Mouse (Mus musculus): Measurements from ENCODE around the gene Tmc8. TPM values are rescaled to one million over a fixed set of nuclear protein-coding genes. Genes with fewer than 3 reads are reported as not detected.

Gene Tmc8
- total RNA-seq (2021) = under 1 TPM; 0.62 to 0.68 TPM

DNA sequence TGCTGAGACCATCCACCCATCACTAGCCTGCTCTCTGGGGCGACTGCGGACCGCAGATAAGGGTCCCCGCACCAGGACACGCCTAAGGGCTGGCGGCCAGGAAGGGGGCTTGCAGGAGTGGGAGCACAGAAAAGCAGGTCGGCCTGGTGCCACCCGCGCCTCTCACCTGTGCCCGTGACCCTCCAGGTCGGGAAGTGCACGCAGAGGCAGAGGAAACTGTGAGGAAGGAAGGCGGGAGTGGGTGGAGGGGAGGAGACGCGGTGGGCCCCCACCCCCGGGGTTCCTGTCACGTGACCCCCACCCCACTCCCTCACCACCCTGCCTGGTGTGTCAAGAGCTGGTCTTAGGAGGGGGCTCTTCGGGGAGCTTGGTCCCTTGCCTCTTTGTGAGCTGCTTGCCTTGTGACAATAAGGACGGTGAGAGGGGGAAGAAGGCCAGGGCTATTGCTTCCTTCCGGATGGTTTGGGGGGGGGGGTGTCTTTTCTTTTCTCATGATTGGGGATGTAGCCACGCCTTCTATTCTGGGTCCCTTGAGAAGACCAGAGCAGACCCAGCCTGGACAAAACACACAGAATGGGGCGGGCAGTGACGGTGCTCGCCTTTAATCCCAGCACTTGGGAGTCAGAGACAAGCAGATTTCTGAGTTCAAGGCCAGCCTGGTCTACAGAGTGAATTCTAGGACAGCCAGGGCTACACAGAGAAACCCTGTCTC lies at the start of gene Tmc8, which contains the start of gene Tmc6:
Gene Tmc8 (plus strand): TSS at position 84 of the 712 bp plus-strand sequence.
Gene Tmc6 (minus strand): TSS at position 206 of the 712 bp plus-strand sequence.
- intact Hi-C loops (cut with DNase I) = loop anchor here (5.0 kb wide), 1 partner anchor 75 kb away; no protein-coding TSS in a partner anchor
- DNase-seq (ENCODE audit: low spot score in 2 of 2) = no peak

DNA sequence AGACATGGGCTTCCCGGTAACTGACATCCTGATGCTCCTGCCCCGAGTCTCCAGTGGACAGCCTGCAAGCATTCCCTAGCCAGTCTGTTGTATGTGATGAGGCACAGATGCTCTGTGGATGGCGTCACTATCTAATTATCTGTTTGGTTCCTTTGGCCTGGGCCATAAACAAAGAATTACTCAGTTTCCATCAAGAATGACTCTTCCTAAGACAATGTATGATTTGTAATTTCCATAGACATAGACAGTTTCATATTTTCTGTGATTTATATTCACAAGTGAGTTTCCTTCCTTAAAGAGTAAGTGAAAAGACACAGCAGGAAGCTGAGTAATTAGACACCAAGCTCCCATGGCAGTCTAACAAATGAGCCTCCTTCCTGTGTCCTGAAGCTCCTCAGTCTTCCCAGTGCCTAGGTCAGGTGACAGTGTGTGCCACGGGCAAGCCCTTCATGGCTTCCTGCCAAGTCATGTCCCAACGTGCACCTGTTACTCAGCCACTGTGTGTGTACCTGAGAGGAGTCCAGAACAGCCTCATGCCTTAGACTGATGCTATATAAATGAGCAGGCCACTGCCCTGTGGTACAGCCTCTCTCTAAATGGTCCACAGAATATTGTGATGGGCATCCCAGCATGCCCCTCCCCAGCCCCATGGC lies 45.7 kb upstream of the Tmc8 start:
- no peak for DNase-seq (ENCODE audit: low spot score in 2 of 2)
- intact Hi-C loops (cut with DNase I) = no loop called here

GRCm38 (mm10) chr11:117738123-117738522 lies 43.8 kb upstream of the Tmc8 start:
- no peak for DNase-seq (ENCODE audit: low spot score in 2 of 2)
- intact Hi-C loops (cut with DNase I) = no loop called here

DNA sequence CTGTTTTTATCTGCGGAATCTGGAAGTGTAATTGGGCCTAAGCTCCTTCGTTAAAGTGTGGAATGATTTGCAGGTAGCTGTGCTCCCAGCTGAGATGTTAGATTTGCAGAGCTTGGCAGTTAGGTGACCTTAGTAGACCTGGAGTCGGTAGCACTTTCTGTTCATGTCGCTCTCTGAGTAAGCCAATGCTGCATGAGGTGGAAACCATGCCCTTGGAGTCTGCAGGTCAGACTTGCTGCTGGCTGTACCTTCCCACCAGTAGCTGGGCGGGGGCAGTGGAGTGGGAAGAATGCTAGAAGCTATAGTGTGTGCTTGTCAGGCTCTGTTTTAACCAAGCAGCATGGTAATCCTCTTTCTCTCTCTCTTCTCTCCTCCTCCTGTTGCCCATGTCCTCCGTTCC lies 40.7 kb upstream of the Tmc8 start:
- intact Hi-C loops (cut with DNase I) = no loop called here
- DNase-seq (ENCODE audit: low spot score in 2 of 2) = no peak

- DNase-seq (ENCODE audit: low spot score in 2 of 2) = no peak
- intact Hi-C loops (cut with DNase I) = no loop called here
Observed at GRCm38 (mm10) chr11:117742243-117742642, 39.6 kb upstream of the Tmc8 start.

DNA sequence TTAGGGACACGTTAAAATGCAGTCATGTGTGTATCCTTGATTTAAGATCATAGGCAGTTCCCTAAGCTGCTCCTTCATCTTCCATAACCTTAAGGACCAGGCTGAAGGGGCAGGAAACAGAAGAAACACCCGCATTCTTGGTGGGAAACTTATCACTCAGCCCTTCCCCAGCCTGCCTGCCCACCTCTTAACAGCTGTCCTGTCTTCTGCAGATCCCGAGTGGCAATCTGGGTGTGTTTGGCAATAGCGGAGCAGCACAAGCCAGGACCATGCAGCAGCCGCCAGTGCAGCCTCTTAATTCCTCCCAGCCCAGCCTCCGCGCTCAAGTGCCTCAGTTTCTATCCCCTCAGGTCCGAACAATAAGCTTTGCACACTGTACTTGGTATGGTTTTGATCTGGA lies 39.2 kb upstream of the Tmc8 start:
- DNase-seq (ENCODE audit: low spot score in 2 of 2) = no peak
- intact Hi-C loops (cut with DNase I) = no loop called here

DNA sequence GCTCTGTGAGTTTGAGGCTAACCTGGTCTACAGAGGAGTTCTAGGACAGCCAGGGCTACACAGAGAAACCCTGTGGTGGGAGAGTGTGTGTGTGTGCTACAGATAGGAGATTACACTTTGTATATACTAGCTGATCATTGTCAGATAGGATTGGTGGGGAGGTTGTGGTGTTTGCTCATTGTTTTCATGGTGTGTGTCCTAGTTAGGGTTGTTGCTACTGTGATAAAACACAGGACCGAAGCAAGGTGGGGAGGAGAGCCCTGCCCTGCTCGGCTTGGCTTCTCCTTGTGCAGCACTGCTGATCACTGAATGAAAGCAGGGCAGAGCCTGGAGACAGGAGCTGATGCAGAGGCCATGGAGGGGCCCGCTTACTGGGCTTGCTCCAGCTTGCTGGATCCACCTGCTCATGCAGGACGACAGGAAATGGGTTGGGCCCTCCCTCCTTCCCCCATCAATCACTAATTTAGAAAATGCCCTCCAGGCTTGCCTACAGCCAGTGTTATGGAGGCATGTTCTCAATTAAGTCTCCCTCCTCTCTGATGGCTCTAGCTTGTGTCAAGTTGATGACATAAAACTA lies 38.3 kb upstream of the Tmc8 start:
- intact Hi-C loops (cut with DNase I) = no loop called here

DNA sequence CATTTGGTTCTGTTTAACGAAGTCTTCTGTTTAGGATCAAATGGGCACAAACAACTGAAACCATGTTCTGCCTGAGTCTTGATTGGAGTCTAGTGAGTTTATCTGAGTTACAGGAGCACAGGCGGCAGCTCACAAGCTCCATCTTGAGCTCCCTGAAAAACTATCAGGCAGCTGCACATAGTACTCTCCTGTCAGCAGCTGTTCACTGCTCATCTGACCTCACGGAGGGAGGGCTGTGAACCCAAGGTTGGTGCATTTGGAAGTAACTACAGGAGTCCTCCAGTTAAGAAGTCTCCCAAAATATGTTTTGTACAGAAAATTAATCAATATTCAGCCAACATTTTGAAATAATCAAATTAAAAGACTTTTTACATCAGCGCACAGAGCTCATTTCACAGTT lies 33.2 kb upstream of the Tmc8 start:
- intact Hi-C loops (cut with DNase I) = no loop called here
- no peak for DNase-seq (ENCODE audit: low spot score in 2 of 2)

More for the DNA sequence above, 38.3 kb upstream of the Tmc8 start:
- DNase-seq (ENCODE audit: low spot score in 2 of 2) = no peak

DNA sequence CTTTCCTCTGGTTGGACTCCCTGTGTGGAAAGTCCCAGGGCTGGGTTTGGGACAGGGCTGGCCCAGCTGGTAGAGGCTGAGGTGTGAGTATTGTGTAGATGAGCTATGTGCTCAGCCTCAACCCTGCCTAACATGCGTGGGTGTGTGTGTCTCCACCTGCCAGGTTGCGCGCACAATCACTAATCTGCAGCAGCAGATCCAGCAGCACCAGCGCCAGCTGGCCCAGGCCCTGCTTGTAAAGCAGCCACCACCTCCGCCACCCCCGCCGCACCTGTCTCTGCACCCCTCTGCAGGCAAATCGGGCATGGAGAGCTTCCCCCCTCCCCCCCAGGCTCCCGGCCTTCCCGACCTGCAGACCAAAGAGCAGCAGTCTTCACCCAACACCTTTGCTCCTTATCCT lies 32.5 kb upstream of the Tmc8 start:
- DNase-seq (ENCODE audit: low spot score in 2 of 2) = peak; percentile 80 to 85
- intact Hi-C loops (cut with DNase I) = no loop called here

DNA sequence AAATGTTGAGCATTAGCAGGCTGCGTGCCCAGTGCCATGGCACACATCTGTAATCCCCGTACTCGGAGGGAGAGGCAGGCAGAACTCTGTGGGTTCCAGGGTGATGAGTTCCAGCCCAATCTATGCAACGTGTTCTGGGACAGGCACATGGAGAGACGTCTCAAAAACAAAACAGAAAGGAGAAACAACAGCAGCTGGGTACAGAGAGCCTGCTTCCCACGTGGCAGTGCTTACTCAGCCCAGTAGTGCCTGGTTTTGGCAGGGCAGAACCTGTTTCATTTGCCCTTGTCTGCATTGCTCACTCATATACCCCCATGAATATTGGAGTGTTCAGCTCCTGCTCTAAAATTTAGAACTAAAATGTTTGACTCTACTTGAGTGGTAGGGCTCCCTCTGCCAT lies 30.3 kb upstream of the Tmc8 start:
- intact Hi-C loops (cut with DNase I) = no loop called here
- no peak for DNase-seq (ENCODE audit: low spot score in 2 of 2)

GRCm38 (mm10) chr11:117755891-117756290 lies 26.0 kb upstream of the Tmc8 start:
- intact Hi-C loops (cut with DNase I) = no loop called here
- DNase-seq (ENCODE audit: low spot score in 2 of 2) = no peak

- DNase-seq (ENCODE audit: low spot score in 2 of 2) = no peak
- intact Hi-C loops (cut with DNase I) = no loop called here
Observed at GRCm38 (mm10) chr11:117759267-117759666, 22.6 kb upstream of the Tmc8 start.

- intact Hi-C loops (cut with DNase I) = no loop called here
- no peak for DNase-seq (ENCODE audit: low spot score in 2 of 2)
Observed at GRCm38 (mm10) chr11:117760374-117761119, 21.3 kb upstream of the Tmc8 start.

DNA sequence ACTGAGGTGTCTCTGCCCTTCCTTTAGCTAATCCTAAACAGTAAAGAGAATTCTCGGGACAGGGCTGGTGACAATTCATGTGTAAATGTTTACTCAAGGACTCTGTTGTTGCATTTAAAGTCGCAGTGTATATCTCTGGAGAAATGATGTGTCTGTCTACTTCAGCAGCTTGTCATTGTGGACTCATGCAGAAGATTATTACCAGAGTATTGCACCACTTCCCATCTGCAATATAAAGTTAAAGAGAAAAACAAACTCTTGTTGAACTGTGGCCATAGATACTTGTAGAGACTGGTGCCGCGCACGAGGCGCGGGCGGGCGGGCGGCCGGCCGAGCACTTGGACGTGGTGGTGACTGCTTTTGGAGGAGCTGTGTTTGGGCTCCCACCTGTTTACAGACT lies 20.1 kb upstream of the Tmc8 start:
- intact Hi-C loops (cut with DNase I) = no loop called here
- no peak for DNase-seq (ENCODE audit: low spot score in 2 of 2)

GRCm38 (mm10) chr11:117762246-117762645 lies 19.6 kb upstream of the Tmc8 start:
- DNase-seq (ENCODE audit: low spot score in 2 of 2) = no peak
- intact Hi-C loops (cut with DNase I) = no loop called here

DNA sequence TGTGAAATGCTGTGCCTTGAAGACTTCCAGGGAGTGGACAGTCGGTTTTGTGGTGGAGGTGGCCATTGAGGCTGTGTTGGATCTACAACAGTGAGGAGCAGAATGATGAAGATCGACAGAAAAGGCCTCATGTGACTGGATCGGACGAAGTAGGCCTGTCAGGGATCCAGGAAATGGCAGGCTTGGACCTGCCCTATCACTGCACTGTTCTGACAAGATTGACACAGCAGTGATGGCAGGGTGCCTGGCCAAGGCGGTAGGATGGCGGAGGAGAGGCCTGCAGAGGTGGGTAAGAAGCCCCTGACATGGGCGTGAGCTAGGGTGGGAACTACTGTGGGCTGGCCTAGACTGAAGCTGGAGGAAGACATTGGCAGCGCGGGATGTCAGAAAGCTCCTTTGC lies 17.6 kb upstream of the Tmc8 start:
- no peak for DNase-seq (ENCODE audit: low spot score in 2 of 2)
- intact Hi-C loops (cut with DNase I) = no loop called here

GRCm38 (mm10) chr11:117765361-117765760 lies 16.5 kb upstream of the Tmc8 start:
- intact Hi-C loops (cut with DNase I) = no loop called here
- no peak for DNase-seq (ENCODE audit: low spot score in 2 of 2)

GRCm38 (mm10) chr11:117766275-117766674 lies 15.6 kb upstream of the Tmc8 start:
- intact Hi-C loops (cut with DNase I) = no loop called here
- peak in 1 of 2 experiments; percentile 52 for DNase-seq (ENCODE audit: low spot score in 2 of 2)

DNA sequence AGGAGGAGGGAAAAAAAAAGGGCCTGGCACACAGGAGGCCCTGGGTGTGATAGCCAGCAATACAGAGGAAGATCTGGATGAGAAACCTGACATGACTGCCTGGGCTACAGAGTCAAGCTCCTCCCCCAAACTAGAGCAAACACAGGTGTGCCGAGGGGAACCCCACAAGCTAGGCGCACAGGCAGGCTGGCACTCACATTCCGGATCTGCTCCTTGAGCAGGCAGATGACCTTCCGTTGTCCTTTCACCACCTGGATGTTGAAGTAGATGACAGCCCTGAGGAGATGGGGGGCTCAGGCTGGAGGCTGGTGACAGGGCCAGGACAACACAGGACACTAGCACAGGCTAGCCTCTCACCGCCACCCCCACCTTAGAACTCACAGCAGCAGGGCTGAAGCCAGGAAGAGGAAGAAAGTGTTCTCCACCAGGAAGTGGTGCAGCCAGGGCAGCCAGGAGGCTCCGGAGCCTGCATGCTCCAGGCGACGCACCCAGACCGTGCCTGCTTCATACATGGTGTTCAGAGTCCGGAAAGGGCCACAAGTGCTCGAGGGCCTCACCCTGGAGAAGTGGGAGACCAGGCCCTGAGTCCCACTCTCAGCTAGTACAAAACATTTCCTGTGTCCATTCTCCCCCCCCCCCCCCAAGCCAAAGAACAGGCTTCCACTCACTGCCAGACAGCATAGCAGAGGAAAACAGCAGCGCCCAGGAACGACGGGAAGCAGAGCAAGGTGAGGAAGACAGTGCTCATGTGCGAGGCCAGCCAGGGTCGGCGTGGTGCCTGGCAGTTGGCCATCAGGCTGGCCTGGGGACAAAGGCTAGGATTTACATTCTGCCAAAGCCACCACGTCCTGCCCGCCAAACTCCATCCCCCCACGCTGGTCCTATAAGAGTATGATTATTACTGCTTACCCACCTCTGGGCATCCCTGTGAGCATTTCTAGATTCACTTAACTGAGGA lies 12.9 kb upstream of the Tmc8 start:
- intact Hi-C loops (cut with DNase I) = no loop called here
- DNase-seq (ENCODE audit: low spot score in 2 of 2) = no peak

All from left cerebral cortex, postnatal 36 days (tissue).